Mouse (Mus musculus): Measurements from ENCODE around the gene 4931408C20Rik. TPM values are rescaled to one million over a fixed set of nuclear protein-coding genes. Genes with fewer than 3 reads are reported as not detected.

The 4931408C20Rik gene
- not detected in 2 replicates for polyA plus RNA-seq (2014; fragmentation: Nextera tagmentation; extraction: Ambion mirVana)

- H3K27me3 ChIP-seq (replicated peaks; ENCODE audit: control insufficient read depth, insufficient read depth, low read length): no peaks in the 10 kb centered on the region
- no peaks in the 10 kb centered on the region for H3K9me3 ChIP-seq (replicated peaks; ENCODE audit: control insufficient read depth, low read length)
- no peak within 1 kb of the TSS for H3K4me2 ChIP-seq (ENCODE audit: low read length)
- no peak within 1 kb of the TSS for H3K27ac ChIP-seq (ENCODE audit: low read depth, low read length)
- WGBS: 50% methylated on average over 1 of the region's 1 CpGs
- no peak within 1 kb of the TSS for H3K4me3 ChIP-seq (ENCODE audit: low read depth, low read length)
- H3K9ac ChIP-seq (ENCODE audit: low read length): no peak within 1 kb of the TSS
- H3K4me1 ChIP-seq (ENCODE audit: control insufficient read depth, insufficient read depth, low read length): no peaks in the 10 kb centered on the region
- no peaks in the 10 kb centered on the region for H3K36me3 ChIP-seq (ENCODE audit: control insufficient read depth, insufficient read depth, low read length)
- DNase-seq (ENCODE audit: low spot score): peak; percentile 24
- ATAC-seq: peak; percentile 79
Measured at GRCm38 (mm10) chr1:26686842-26687760, at the start of gene 4931408C20Rik. Gene 4931408C20Rik, minus strand, starts transcription at chr1:26687460.

DNA sequence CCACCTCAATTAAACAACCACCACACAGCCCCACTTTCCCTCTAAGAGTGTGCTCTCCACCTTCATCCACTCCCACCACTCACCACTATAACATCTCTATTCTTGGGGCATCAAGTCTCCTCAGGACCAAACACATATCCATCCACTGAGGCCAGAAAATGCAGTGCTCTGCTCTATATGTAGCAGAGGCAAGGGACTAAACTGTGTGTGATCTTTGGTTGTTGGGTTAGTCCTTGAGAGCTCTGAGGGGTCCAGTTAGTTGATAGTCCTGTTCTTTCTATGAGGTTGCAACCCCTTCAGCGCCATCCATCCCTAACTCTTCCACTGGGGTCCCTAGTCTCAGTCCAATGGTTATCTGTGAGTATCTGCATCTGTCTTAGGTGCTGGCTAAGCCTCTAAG is 666 bp upstream of the 4931408C20Rik start:
- no peak overlapping the region for H3K4me3 ChIP-seq (ENCODE audit: low read depth, low read length)
- H3K9ac ChIP-seq (ENCODE audit: low read length): no peak overlapping the region
- H3K4me1 ChIP-seq (ENCODE audit: control insufficient read depth, insufficient read depth, low read length): no peaks in the 10 kb centered on the region
- 69% methylated on average over 1 of the region's 1 CpGs for WGBS
- no peaks in the 10 kb centered on the region for H3K9me3 ChIP-seq (replicated peaks; ENCODE audit: control insufficient read depth, low read length)
- ATAC-seq (peak; percentile 71), DNase-seq (ENCODE audit: low spot score) (peak; percentile 4)
- no peak overlapping the region for H3K4me2 ChIP-seq (ENCODE audit: low read length)
- H3K36me3 ChIP-seq (ENCODE audit: control insufficient read depth, insufficient read depth, low read length): no peaks in the 10 kb centered on the region
- no peak overlapping the region for H3K27ac ChIP-seq (ENCODE audit: low read depth, low read length)
- no peaks in the 10 kb centered on the region for H3K27me3 ChIP-seq (replicated peaks; ENCODE audit: control insufficient read depth, insufficient read depth, low read length)

DNA sequence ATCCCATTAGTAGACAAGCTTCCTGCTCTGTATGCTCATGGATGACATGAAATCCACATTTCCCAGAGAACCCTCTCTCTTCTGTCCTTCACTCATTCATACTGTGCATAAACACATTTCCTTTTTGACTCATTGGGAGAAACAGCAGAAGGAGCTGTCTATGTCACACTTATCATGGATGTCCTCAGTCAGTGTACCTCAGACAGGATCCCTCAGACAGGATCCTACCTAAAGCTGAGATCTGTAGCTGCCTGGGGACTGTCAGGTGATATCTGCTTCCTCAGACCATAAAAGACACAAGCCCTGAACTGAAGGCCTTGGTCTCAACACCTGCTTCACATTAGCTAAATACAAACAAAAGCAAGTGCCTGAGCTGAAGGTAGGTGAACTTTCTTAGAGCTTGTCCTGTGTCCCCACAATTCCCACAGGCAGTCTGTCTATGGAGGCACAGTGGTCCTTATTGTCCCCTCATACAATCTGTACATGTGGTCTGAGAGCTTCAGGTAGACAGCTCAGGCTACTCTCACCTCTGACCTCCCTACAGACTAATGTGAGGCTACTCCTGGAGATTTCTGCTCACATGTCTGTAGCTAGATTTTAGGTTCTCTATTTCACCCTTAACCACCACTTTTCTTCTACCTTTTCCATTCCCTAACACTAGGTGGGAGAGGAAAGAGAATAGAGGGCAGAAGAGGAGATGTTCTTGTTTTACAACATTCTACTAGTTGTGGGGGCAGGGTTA is 1.1 kb downstream of the 4931408C20Rik start:
- Histone ChIP-seq H3K4me1 (ENCODE audit: control insufficient read depth, insufficient read depth, low read length) (no peaks in the 10 kb centered on the region), H3K27me3 (replicated peaks; ENCODE audit: control insufficient read depth, insufficient read depth, low read length) (no peaks in the 10 kb centered on the region), H3K36me3 (ENCODE audit: control insufficient read depth, insufficient read depth, low read length) (no peaks in the 10 kb centered on the region), H3K27ac (ENCODE audit: low read depth, low read length) (no peak overlapping the region), H3K4me2 (ENCODE audit: low read length) (no peak overlapping the region), H3K4me3 (ENCODE audit: low read depth, low read length) (no peak overlapping the region), H3K9ac (ENCODE audit: low read length) (no peak overlapping the region), H3K9me3 (replicated peaks; ENCODE audit: control insufficient read depth, low read length) (no peaks in the 10 kb centered on the region)
- DNase-seq (ENCODE audit: low spot score): peak; percentile 12
- 0 out of 2 replicates have a peak, but pooled peaks have one; percentile 43 for ATAC-seq

DNA sequence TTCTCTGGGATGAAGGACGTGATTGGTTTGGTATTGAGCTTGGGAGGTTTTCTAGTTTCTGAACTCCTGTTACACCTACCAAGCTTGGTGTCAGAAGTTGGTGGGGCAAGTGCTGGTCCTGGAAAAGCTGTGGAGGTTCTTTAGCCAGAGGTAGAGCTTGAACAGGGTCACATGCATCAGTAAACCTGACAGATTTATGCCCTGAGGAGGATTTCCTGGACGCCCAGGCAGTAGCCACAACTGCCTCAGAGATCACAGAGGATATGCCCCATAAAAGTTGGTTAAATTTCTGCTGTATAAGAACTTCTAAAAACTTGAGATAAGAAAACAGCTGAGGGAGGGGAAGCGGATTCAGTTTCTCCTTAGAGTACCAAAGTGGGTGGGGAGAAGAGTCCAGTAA is 1.9 kb downstream of the 4931408C20Rik start:
- Histone ChIP-seq H3K27ac (ENCODE audit: low read depth, low read length) (no peak overlapping the region), H3K27me3 (replicated peaks; ENCODE audit: control insufficient read depth, insufficient read depth, low read length) (no peaks in the 10 kb centered on the region), H3K36me3 (ENCODE audit: control insufficient read depth, insufficient read depth, low read length) (no peaks in the 10 kb centered on the region), H3K4me1 (ENCODE audit: control insufficient read depth, insufficient read depth, low read length) (no peaks in the 10 kb centered on the region), H3K4me3 (ENCODE audit: low read depth, low read length) (no peak overlapping the region), H3K9ac (ENCODE audit: low read length) (no peak overlapping the region), H3K9me3 (replicated peaks; ENCODE audit: control insufficient read depth, low read length) (no peaks in the 10 kb centered on the region), H3K4me2 (ENCODE audit: low read length) (no peak overlapping the region)
- DNase-seq (ENCODE audit: low spot score) (no peak), ATAC-seq (no peak)
- 86% methylated on average over 3 of the region's 3 CpGs for WGBS

GRCm38 (mm10) chr1:26649704-26650388 is 37.4 kb downstream of the 4931408C20Rik start:
- peak; percentile 20 for DNase-seq (ENCODE audit: low spot score)

GRCm38 (mm10) chr1:26636051-26636450 is 51.2 kb downstream of the 4931408C20Rik start:
- Histone ChIP-seq H3K9me3 (replicated peaks; ENCODE audit: control insufficient read depth, low read length) (no peaks in the 10 kb centered on the region), H3K27ac (ENCODE audit: low read depth, low read length) (no peak overlapping the region), H3K27me3 (replicated peaks; ENCODE audit: control insufficient read depth, insufficient read depth, low read length) (no peaks in the 10 kb centered on the region), H3K4me2 (ENCODE audit: low read length) (no peak overlapping the region), H3K4me3 (ENCODE audit: low read depth, low read length) (no peak overlapping the region), H3K36me3 (ENCODE audit: control insufficient read depth, insufficient read depth, low read length) (no peaks in the 10 kb centered on the region), H3K9ac (ENCODE audit: low read length) (no peak overlapping the region), H3K4me1 (ENCODE audit: control insufficient read depth, insufficient read depth, low read length) (no peaks in the 10 kb centered on the region)
- DNase-seq (ENCODE audit: low spot score) (no peak), ATAC-seq (no peak)
- WGBS: 89% methylated on average over 5 of the region's 5 CpGs

More at GRCm38 (mm10) chr1:26649704-26650388, 37.4 kb downstream of the 4931408C20Rik start:
- H3K9ac ChIP-seq (ENCODE audit: low read length): no peak overlapping the region
- H3K27me3 ChIP-seq (replicated peaks; ENCODE audit: control insufficient read depth, insufficient read depth, low read length): no peaks in the 10 kb centered on the region
- H3K4me3 ChIP-seq (ENCODE audit: low read depth, low read length): no peak overlapping the region
- H3K27ac ChIP-seq (ENCODE audit: low read depth, low read length): no peak overlapping the region
- no peak overlapping the region for H3K4me2 ChIP-seq (ENCODE audit: low read length)
- no peaks in the 10 kb centered on the region for H3K4me1 ChIP-seq (ENCODE audit: control insufficient read depth, insufficient read depth, low read length)
- 37% methylated on average over 1 of the region's 1 CpGs for WGBS
- H3K9me3 ChIP-seq (replicated peaks; ENCODE audit: control insufficient read depth, low read length): no peaks in the 10 kb centered on the region
- no peaks in the 10 kb centered on the region for H3K36me3 ChIP-seq (ENCODE audit: control insufficient read depth, insufficient read depth, low read length)
- peak; percentile 18; the same call in 1 of the 2 replicates for ATAC-seq
